Mouse (Mus musculus): ENCODE measurements around the gene Dgcr2.
A peak's percentile ranks its signal among the peaks of the same experiment; 100 is the strongest.

The Dgcr2 gene

DNA sequence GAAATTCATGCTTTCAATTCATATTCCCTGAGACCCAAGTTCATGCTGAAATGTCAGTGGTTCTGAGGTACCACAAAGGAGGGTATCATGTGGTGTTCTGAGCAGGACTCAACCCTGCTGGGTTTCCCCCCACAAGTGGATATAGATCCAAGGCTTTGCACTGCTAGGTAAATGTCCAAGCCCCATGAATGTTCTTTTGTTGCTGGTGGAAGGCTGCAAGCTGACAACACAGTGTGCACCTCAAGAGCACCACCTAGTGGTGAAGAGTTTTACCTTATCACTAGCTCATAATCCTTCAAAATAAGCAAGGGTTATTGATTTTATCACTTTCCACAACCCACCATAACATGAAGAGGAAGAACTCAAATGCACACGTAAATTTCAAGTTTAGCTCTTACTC, 49.4 kb downstream of the Dgcr2 start:
- peak; percentile 12 for DNase-seq (ENCODE audit: low read depth)

DNA sequence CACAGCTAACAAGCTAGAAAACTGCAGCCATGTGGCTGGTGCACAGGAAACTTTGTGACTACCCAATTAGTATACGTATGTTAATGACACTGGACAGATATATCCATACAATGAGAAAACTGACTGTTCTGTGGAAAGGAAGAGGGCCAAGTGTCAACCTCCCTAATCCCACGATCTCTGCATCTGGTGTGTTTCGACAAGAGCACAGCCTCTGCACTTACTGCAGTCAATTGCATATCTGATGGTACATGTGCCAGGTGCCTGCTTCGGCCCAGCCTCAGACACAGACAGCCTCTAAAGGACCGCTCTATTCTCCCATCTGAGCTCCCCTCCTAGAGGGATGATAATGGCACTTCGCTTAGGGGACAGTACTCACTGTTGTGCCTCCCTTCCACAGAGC, 49.9 kb downstream of the Dgcr2 start:
- no peak for DNase-seq (ENCODE audit: low read depth)

DNA sequence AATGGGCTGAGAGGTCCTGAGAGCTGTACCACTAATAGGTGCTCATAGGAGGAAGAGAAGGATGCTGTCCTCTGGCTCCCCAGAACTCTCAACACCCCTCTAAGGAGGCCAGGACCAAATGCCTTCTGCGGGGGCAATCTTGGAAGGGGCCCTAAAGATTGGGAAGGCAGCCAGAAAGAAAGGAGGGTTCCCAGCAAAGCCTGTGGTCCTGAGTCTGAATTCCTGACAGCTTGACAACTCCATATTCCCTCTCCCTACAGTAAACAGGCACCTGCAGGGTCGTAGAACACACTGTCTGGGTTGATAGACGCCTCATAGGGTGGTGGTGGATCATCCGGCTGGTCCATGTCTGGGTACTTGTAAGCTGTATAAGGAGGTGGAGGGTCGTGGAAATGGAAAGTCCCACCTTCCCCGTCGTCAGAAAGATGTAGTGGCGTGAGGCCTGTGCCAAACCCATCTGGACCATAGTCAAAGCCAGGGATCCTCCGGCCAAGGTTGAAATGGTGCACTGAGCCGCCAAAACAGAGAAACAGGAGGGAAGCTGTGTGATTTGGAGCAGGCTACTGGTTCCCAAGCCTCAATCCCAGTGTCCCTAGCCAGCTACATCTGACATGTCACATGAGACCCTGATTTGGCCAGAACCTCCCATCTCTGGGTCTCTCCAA, 54.5 kb downstream of the Dgcr2 start:
- DNase-seq (ENCODE audit: low read depth) = no peak

DNA sequence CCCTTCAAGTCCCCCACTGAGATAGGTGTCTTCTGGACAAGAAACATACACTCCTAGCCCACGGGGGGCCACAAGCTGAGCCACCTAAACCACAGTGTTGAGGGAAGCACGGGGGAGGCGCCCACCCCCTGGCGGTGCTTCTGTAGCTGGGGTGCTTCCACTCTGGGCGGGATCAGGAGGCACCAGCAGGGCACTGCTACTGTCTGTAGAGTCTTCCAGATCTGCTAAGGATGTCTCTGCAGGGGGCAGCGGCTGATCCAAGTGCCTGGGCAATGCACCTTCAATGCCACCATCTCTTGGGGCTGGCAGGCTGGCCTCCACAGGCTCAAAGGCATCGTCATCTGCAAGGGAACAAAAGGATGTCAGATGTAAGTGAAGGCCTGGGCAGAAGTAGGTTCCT, 55.9 kb downstream of the Dgcr2 start:
- DNase-seq (ENCODE audit: low read depth) = no peak

DNA sequence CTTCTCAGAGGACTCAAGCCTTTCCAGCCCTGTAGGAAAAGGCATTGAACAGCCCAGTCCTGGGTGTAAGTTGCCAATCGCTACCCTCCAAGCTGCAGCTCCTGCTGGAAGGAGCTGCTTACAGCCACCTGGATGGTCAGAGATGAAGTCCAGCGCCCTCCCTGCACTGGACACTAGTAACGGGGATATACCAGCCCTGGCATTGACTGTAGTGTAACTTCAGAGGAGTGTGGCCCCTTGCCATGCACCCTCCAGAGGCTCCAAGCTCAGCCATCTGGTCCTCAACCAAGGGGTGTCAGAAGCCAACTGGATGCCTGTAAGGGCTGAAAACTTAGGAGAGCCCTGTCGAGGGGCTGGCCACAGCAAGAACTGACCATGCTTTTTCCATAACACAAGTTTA, 58.4 kb downstream of the Dgcr2 start:
- DNase-seq (ENCODE audit: low read depth) = no peak

DNA sequence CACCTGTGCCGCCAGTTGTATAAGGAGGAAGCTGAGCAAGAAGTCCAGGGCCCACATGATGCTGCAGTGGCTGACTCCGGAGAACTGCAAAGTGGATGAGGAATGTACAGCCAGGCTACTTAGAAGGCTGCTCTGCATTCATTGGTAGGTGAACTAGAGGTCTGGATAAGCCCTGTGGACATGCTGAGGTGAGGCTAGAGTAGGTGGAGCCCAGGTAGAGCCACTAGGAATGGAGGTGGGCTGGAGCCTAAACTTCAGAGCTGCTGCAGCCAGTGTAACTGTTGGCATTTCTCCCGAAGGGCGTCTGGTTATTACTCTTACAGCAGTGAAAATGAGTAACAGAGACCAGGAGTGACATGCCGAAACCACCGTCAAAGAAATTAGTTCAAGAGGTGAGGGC, 60.3 kb downstream of the Dgcr2 start, which contains the start of gene Car15:
TSS of gene Car15 (minus strand) at position 314 of the 400 bp plus-strand sequence.
- no peak for DNase-seq (ENCODE audit: low read depth)

DNA sequence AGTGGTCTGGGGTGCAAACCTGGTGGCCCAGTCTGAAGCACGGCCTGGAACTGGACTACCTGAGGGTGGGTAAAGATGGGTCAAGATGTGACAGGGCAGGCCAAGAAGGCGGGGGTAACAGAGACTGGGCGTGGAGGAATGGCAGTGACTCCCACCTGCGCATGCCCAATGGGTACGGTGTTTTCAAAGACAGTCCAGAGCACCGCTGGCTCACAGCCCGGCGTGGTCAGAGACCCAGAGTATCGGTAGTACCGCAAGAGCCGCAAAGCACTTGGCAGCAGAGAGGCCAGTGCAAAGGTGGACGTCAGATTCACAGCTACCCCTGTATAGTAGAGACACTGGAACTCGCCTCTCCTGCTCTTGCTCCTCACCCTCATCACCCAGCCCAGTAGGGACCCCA, 62.9 kb downstream of the Dgcr2 start:
- DNase-seq (ENCODE audit: low read depth) = no peak

DNA sequence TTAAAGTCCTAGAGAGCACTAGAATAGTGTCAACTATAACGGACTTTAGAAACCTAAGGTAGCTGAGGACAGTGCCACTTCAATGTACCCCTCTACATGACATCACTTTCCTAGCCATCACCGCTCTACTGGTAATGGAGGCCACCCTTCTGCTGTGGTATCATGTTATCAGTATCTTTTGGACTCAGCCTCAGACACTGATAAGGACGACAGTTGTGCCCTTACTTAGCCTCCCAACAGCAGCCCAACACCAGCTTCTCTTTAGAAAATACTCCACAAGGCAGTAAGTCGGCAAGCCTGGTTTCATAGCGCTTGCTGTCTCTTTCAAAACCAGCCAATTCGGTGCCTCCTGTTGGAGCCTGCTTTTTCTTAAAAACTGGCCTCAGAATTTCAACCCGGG, 63.8 kb downstream of the Dgcr2 start:
- no peak for DNase-seq (ENCODE audit: low read depth)

DNA sequence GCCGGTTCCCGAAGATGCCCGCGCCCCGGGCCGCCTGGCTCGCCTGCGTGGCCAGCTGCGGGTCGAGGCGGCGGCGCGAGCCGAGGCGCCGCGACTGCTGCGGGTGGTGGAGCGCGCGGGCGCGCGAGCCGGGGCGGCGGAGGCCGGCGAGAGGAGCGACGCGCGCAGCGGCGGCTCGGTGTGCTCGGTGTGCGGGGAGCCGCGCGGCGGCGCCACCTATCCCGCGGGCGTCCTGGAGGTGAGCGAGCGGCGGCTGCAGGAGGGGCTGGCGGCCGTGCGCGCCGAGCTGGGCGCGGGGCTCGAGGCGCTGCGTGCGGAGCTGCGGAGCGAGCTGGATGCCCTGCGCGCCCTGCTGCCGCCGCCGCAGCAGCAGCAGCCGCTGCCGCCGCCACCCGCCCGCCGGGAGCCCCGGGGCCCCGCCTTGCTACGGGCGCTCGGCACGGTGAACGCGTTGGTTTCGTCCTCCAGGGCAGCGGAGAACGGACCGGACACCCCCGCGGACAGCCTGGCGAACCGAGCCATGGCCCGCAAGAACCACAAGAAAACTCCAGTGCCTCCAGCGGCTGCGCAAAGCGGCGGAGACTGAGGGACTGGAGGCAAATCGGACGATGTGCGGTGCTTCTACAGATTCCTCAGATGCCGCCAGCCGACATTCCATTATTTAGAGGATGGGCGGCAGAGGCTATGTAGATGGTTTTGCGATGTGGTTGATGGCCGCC, 64.5 kb downstream of the Dgcr2 start:
- DNase-seq (ENCODE audit: low read depth) = no peak

DNA sequence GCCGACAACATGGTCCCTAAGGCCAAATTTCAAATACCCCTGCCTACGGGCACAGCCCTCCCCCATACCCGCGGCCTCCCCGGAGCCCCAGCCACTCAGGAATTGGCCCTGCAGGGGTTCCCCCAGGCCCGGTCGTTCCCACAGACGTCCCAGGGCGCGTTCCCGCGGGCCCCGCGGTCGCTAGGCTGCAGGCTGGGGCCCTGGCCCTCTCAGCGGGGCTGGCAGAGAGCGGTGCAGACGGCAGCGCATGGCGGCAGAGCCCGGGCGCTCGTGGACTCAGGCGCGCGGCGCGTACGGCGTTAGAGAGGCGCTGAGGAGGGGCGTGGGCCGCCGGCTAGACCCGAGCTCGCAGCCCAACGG, 65.1 kb downstream of the Dgcr2 start:
- DNase-seq (ENCODE audit: low read depth) = no peak

DNA sequence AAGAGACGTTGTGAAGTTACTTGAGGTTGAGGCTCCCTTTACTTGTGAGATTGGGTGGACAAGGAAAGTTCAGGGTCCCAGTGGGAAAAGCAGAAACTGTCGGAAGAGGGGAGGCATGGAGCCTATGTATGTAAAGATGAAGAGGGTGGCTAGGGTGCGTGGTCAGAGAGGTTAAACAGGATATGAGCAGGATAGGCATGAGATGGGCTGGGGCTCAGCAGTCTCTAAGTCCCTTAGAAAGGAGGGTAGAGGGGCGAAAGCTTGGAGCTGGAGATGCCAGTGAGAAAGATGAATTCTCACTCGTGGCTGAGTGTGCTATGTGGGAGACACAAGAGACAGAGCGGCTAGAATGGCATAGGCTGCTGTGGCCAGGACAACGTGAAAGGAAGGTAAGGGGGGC, 65.5 kb downstream of the Dgcr2 start, which contains the start of gene B830017H08Rik:
TSS of gene B830017H08Rik (plus strand) at position 301 of the 400 bp plus-strand sequence.
- no peak for DNase-seq (ENCODE audit: low read depth)

DNA sequence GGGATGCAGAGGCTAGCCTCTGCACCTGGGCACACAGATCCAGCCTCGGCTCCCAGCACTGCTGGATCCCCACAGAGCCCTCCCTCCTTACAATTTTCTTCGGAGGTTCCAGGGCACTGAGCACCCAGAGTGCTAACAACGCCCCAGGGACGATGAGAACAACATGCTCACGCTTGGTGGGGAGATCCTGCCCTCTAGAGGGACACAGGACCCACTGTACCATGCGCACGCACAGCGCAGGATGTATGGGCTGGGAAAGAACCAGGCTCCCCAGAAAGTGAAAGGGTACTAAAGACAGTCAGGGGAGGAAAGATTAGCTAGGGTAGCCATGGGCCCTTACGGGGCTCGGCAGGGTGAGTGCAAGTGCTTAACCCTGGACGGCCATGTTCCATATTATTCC, 66.6 kb downstream of the Dgcr2 start:
- no peak for DNase-seq (ENCODE audit: low read depth)

DNA sequence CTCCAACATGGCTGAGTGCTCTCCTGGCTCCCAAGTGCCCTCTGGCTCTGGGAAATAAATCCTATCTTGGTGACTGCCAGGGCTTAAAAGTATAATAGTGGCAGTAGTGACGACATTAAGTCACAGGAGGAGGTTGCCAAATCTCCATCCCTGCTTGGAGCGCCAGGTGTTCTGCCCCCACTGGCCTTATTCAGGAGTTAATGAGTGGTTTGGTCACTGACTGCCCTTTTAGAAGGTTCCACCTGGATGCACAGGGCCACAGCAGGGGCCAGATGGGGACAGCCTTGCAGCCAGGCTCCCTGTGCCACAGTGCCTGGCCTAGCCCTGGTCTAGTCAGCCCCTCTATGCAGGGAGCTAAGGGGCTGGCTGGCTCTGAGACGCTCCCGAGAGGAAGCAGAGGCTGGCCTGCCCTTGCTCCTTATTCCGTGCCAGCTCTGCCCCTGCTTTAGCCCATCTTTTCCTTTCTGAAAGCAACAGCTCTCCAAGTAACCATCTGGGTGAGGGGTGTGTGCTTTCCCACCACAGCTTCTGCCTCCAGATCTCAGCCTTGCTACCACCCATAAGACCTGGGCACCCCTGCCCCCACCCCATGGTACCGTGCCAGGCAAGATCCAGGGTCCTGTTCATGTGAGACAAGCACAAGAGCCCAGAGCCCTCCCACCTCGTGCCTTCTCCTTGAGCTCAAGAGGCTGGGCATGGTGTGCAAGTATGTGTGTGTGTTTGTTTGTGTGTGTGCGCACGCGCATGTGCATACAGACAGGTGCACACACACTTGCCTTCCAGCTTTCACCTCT, 67.8 kb downstream of the Dgcr2 start:
- no peak for DNase-seq (ENCODE audit: low read depth)

DNA sequence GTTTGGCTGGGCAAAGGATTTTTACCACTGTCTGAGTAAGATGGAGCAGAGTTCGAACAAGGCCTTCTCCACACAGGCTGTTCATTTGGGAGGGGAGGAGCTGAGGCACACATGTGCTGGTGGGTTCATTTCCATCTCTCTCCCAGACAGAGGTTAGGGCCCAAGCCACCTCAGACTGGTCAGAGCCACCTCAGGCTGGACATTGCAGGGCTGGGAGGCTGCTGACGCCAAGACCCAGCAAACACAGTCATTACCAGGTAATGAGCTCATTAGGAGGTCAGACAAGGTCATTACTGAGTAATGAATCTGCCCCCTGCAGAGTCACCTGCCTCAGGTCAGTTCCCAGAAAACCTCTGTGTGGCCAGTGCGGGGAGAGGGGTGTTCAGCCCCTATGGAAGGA, 69.5 kb downstream of the Dgcr2 start:
- DNase-seq (ENCODE audit: low read depth) = no peak

DNA sequence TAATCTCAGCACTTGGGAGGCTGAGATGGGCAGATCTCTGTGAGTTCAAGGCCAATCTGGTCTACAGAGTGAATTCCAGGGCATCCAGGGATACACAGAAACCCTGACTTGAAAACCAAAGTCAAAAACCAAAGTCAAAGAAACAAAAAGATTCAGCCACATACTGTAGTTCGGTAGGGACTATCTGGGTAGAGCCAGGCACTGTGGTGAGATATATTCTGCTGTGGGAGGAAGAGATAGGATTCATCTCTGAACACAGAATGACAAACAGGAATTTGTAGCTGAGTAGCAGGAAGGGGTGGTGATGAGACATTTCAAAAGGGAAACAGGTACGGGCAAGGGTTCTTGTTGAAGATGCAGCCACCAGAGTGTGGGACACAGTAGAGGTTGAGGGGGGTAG, 70.1 kb downstream of the Dgcr2 start:
- no peak for DNase-seq (ENCODE audit: low read depth)

DNA sequence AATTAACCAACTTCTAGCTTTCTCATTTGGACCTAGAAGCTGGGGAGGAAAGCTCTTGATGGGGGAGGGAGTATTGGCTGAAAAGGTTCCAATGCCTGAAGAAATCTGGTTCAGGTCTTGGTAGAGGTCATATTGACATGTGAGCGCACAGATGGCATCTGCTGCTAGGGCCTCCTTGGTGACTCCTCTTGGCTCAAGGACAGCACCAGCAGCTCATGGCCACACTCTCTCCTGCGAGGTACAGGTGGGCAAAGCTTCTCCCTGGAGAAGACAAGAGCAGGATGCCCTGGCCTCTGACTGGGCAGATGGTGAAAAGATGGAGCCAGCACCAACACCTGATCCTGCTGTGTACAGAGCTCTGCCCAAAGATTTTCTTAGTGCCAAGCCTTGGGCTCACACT, 71.9 kb downstream of the Dgcr2 start:
- DNase-seq (ENCODE audit: low read depth) = no peak

DNA sequence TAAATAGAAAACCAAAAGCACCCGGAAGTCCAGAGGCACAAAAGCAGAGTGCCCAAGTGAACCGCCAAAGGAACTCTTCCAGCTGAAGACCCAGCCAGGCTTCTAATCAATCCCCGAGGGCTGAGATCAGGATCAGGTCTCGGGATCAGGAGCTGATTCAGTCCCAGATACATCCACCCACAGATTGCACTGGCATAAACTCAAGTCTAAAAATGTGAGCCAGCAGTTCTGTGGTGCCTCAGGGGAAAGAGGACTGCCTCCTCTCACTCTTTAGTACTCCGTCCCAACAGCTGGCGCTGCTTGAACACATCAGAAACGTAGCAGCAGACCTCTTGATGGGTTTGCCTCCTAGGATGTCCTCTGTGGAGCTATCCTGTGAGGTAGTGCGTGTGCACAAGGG, 81.8 kb downstream of the Dgcr2 start:
- DNase-seq (ENCODE audit: low read depth) = no peak

DNA sequence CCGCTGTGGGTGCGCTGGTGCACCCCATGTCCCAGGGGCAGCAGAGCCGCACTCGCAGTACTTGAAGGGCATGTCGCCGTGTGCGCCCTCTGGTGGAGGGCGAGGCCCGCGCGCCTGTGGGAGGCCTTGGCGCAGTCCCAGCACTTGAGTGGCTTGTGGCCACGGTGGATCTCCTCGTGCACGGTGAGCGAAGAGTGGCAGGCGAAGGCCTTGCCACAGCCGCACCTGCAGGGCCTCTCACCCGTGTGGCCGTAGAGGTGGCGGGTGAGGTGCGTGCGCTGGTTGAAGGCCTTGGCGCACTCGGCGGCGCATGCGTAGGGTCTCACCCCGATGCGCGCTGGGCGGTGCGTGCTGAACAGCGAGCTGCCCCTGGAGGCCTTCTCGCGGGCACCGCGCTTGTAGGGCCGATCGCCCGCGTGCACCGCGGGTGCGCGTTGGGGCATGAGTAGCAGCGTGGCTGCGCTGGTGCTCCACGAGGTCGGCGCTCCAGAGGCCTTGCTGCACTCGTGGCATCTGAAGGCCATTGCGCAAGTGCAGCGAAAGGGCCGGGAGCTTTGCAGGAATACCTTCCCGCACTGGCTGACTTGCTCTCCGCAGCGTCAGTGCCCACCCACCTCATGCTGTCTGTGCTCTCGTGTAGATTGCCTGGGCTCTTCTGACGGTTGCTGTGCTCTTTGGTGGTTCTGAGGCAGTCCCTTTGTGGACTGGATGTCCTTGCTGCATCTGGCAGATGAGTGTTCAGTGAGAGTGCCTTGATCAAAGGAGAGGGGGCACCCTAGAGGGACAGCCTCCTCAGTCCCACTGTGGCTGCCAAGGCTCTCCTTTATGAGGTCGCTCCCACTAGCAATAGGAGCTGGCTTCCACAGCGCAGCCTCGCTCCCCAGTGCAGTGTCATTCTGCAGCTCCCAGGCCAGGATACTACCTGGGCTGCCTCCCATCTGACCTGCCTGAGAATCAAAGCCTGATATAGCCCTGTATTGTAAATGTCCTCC, 82.7 kb downstream of the Dgcr2 start:
- DNase-seq (ENCODE audit: low read depth) = no peak

DNA sequence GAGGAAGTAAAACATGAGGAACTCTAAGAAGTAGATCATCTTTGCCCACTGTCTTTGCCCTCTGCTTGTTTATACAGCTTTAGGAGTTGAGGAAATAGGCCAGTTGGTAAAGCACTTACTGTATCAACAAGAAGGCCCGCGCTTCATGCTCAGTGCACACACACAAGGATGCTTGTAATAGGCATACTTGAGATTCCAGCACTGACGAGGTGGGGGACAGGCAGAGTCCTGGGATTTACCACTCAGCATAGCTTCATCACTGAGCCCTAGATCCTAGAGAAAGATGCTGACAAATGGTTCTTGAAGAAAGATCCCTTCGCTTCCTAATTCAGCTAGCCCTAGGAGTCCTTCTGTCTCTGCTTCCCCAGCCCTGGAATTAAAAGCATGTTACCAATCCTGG, 85.2 kb downstream of the Dgcr2 start:
- no peak for DNase-seq (ENCODE audit: low read depth)

DNA sequence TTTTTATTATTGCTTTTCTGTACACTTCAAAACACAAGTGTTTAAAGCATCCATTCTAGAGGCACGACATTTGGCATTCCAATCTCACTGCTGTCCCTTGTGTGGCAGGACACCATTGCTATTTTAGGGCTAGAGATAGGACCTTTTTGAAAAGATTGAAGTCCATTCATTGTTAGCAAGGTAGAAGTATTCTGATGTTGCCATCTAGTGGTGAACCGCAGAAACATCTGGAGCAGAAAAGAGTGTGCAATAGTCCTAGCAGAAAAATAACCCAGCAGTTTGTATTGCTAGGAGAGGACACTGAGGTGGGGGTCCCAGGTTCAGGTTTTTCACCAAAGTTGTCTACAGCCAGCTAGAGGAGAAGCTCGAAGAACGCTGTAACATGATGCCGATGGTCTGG, 86.2 kb downstream of the Dgcr2 start:
- no peak for DNase-seq (ENCODE audit: low read depth)

DNA sequence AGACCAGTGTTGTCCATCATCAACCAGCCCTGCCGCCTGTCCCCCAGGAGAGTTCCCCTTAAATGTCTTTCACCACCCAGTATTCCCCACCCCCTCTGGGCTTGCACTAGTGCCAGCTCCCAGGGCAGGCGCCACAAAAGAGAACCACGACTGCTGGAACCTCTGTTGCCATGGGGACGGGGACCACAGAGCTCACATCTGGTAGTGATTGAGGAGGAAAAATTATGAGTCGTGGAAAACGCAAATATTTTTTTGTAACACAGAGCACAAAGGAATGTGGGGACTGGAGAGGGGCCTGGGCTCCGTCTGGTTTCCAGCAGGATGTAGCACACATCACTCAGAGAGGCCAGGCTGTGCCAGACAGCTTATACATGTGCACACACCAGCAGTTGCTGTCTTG, 88.7 kb downstream of the Dgcr2 start:
- peak; percentile 89 for DNase-seq (ENCODE audit: low read depth)

DNA sequence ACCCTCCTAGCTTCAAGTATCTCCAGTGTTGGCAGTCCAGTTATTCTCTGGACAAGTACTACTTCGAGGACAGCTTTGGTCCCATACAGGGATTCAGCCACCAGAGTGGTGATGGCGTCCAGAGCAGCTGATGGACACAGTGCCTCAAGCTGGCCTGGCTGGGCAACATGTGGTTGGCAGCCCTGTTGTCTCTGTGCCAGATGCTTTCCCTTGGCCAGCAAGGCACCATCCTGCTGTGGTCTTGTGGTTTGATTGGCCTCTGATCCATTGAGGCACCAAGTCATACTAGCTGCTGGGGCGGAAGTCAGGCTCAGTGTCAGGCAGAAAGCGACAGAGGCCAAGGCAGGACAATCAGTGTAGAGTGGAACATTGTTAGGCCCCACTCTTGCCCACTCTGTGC, 89.2 kb downstream of the Dgcr2 start:
- peak; percentile 78 for DNase-seq (ENCODE audit: low read depth)

Data from fibroblast of lung, adult 2 months (primary cell).